In genomic region chr16:13330221-13330659, GRCm38 (mm10) we compare ENCODE assay signal across 7 mouse cellular contexts.
DNase-seq lines count a peak whose midpoint lies in the region; ATAC-seq lines count a peak whose summit lies in the region.

No protein-coding gene starts in this region.

- H3K27me3 ChIP-seq in intestine, embryonic 16.5 days (replicated peaks; ENCODE audit: control insufficient read depth, insufficient read depth, low read length), result no peaks in the 10 kb centered on the region

- H3K4me1 ChIP-seq in intestine, embryonic 16.5 days (ENCODE audit: control insufficient read depth, insufficient read depth, low read length), result 0 out of 2 replicates have a peak, but pooled peaks cover 5% of the 10 kb centered on the region

- no peaks in the 10 kb centered on the region for H3K9me3 ChIP-seq in intestine, embryonic 16.5 days (ENCODE audit: control insufficient read depth, low read length)

- H3K27ac ChIP-seq in intestine, embryonic 16.5 days (ENCODE audit: low read length), result peak overlapping the region; percentile 17; the same call in 1 of the 2 replicates

- peak; percentile 92 for ATAC-seq in intestine, embryonic 16.5 days

- intact Hi-C loops in left cerebral cortex, postnatal 4 days (cut with DNase I), result no loop called here

- no peaks in the 10 kb centered on the region for H3K36me3 ChIP-seq in intestine, embryonic 16.5 days (ENCODE audit: control insufficient read depth, insufficient read depth, low read length)

- WGBS in intestine, embryonic 16.5 days, result 50% methylated on average over 6 of the region's 6 CpGs

- H3K4me2 ChIP-seq in intestine, embryonic 16.5 days (ENCODE audit: low read depth, low read length), result no peak overlapping the region

- DNase-seq in left cerebral cortex, postnatal 4 days, result peak; percentile 18
- no peak for DNase-seq in left cerebral cortex, adult 8-10 months (ENCODE audit: low spot score in 2 of 2)
- DNase-seq in cerebellum, postnatal 25 days, result peak; percentile 41 to 57
- peak; percentile 24 to 44 for DNase-seq in spleen, postnatal 36 days (ENCODE audit: low spot score in 2 of 2)
- no peak for DNase-seq in left cerebral cortex, adult 18-20 months (ENCODE audit: low spot score in 2 of 2)
- no peak for DNase-seq in right cerebral cortex, postnatal 25 days

- no peak overlapping the region for H3K4me3 ChIP-seq in intestine, embryonic 16.5 days (ENCODE audit: low read length)

- no peak overlapping the region for H3K9ac ChIP-seq in intestine, embryonic 16.5 days (ENCODE audit: low read depth, low read length)

Comparison
In these comparisons a context has a peak if more than half of its experiments do, and no peak if none do; other contexts are left out.
1. DNase-seq: peak in left cerebral cortex, postnatal 4 days (single experiment), cerebellum, postnatal 25 days (2 of 2) and spleen, postnatal 36 days (2 of 2); none in left cerebral cortex, adult 8-10 months (0 of 2), left cerebral cortex, adult 18-20 months (0 of 2) and right cerebral cortex, postnatal 25 days (single experiment).